Mouse (Mus musculus) E14TG2a.4 (cell line): ENCODE measurements at regions not wholly inside any gene's neighbourhood (a gene's known extent, or its start where the extent isn't known, plus 50 kb on each side); places are given as distances from the start of the nearest gene placed in this dataset.

Experiments
- CTCF ChIP-seq: conservative IDR thresholded peaks from 2 replicates; pipeline ENCODE4 v1.5.1; 2014; ENCODE audit warnings: low read length
- NANOG ChIP-seq: IDR thresholded peaks from 2 replicates; pipeline ENCODE4 v1.6.1; 2014; ENCODE audit warnings: borderline replicate concordance, low read length, mixed read lengths
- POU5F1 ChIP-seq: IDR thresholded peaks from 2 replicates; pipeline ENCODE4 v1.6.1; 2014; ENCODE audit warnings: low read length, borderline replicate concordance

DNA sequence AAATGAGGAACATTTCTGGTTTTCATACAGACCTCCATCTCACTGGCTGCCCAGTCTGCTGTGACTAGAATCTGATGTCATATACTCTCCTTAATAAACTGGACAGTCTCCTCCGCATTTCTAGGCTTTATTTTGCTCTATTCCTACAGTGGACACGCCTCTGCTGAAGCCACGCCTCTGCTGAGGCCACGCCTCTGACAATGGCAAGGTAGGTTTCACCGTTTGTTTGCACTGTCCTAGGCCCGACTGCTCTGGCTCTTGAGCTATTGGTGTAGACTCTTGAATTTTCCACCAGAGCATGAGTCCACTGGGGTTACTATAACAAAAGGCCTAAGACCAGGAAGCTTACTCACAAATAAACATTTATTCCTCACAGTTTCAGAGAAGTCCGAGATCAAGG lies 69.8 kb upstream of the Pax2 start:
- no peak for TF ChIP-seq CTCF
- TF ChIP-seq NANOG: no peak
- no peak for TF ChIP-seq POU5F1
